Mouse (Mus musculus): ENCODE results near the gene Loxl3. TPM values are rescaled to one million over a fixed set of nuclear protein-coding genes. Genes with fewer than 3 reads are reported as not detected.

Gene Loxl3
- total RNA-seq, 2 experiments from 2014 or later, result 0.38 to 0.84 TPM

DNA sequence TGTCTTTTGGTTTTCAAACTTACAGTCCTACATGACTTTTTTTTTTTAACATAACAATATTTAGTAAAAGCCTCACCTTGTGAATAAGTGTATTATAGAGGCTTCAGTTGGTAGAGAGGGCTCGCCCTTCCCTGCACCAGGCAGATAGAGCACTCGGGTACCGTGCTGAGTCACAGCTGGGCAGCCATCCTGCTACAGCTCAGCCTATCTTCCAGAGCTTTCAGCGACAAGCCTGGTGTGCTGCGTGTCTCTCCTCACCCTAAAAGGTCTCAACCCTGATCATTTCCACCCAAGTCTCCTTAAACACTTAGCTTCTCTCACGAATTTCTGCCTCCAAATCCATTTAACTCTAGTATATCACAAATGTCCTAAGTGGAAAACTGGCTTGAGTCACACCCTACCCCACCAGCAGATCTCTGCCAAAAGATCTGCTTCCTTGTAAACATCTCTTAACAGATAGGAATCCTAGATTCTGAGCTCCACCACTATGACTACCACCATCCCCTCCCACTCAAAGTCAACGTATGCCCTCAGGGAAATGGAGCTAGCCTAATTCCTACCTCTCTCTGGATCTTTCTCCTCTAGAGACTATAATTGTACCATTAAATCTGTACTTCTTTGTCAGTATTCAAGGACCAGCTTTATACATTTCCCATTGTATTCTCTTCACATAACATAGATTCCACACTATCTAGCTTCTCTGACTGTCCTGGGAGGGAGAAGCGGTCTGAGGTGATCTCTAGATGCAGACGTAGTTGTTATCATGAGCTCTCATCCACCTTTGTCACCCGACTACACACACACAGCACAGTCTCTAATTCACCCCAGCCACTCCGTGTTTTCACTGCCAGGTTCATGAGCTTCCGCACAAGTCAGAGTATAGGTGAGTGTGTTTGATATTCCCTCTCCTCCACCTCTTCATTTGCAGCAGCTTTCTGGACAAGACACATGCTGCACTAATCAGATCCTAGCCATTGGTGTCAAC is 19.2 kb upstream of the Loxl3 start:
- ATAC-seq (replicated peaks; ENCODE audit: low FRiP score, poor library complexity, severe bottlenecking), result peak; percentile 82

DNA sequence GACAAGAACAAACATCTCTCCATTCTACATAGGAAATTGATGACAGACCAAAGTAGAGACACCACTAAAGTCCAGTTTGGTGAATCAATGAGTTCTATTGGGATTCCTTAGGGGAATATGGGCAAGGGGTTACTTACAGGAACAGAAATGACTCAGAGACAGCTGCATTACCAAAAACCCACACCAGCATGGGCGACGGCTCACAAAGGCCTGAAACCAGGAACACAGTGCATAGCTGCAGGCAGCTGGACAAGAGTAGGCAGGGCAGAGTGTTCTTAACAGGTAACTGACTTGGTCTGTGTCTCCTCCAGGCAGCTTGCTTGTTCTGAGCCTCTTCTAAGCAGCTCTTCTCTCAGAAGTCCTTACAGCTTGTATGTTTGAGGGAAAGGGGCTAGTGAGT is 18.2 kb upstream of the Loxl3 start:
- ATAC-seq (replicated peaks; ENCODE audit: low FRiP score, poor library complexity, severe bottlenecking), result no peak

DNA sequence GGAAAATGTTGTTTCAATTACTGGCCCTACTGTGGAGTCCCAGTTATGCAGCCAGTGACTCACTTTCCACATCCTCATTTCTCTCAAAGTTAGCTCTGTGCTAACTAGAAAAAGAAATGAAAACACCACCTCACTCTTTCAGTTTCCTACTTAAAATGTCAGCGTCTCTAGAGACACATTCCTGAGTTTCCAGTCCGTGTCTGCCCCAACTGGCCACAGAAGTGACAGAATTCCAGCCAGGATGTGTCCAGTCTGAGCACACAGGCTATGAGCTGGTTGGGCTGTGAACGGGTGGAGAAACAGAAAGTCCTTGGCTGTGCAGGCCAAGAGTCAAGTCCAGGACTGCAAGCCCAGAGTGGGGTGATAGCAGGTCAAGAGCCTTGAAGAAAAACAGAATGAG is 16.8 kb upstream of the Loxl3 start:
- ATAC-seq (replicated peaks; ENCODE audit: low FRiP score, poor library complexity, severe bottlenecking), result no peak

DNA sequence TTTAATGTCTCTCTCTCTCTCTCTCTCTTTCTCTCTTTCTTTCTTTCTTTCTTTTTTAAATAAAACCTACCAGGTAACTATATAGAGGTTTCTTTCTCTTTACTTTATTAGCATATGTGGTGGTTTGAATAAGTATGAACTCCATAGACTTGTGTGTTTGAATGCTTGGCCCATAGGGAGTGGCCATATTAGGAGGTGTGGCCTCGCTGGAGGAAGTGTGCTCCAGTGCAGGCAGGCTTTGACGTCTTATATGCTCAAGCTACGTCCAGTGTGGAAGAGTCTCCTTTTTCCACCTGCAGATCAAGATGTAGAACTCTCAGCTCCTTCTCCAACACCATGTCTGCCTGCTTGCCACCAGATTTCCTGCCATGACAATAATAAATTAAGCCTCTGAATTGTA is 14.9 kb upstream of the Loxl3 start:
- no peak for ATAC-seq (replicated peaks; ENCODE audit: low FRiP score, poor library complexity, severe bottlenecking)

DNA sequence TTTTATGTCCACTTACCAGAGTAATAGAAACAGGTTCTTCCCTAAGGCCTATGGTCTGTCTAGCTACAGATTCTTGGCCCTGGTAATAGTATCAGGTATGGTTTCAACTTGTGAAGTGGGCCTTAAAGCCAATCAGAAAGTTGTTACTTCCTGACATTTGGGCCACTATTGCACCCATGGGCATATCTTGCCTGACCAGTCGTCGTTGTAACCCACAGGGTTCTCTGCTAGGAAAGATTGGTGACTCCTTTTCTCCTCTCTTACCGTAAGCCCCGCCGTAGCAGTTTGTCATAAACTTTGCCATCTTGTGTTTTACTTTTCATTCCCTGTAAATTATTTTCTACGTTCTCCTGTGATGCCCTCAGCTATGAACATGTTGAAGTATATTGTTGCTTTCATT is 13.9 kb upstream of the Loxl3 start:
- ATAC-seq (replicated peaks; ENCODE audit: low FRiP score, poor library complexity, severe bottlenecking), result peak; percentile 64

DNA sequence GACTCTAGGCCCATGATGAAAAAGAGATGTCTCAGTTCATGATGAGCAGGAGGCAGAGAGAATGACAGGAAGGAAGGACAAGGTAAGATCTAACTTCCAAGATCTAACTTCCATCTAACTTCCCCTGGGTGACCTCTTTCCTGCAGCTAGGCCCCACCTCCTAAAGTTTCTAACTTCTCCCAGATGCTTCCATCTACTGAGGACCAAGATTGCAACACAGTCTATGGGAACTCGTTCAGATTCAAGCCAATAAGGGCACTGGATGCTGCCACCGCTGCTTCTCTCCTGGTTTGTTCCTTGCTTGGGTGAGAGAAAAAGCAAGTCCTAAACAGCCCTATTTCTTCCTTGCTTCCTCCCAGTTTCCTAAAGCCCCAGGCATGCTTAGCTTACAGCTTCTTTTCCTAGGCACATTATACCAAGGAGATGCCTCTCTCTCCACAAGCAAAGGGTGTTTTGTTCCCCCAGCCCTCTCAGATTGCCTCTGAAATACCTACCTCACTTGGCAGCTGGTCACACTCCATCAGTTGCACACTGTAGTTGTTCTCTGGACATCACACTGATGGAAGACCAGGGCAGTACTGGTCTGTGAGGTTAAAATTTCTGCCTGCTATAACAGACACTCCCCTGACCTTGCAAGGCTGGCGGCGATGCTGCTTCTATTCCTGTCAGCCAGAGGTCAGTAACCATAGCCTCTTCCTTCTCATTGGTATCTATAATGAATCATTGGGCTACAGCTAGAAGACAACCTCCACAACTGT is 13.0 kb upstream of the Loxl3 start:
- no peak for ATAC-seq (replicated peaks; ENCODE audit: low FRiP score, poor library complexity, severe bottlenecking)

DNA sequence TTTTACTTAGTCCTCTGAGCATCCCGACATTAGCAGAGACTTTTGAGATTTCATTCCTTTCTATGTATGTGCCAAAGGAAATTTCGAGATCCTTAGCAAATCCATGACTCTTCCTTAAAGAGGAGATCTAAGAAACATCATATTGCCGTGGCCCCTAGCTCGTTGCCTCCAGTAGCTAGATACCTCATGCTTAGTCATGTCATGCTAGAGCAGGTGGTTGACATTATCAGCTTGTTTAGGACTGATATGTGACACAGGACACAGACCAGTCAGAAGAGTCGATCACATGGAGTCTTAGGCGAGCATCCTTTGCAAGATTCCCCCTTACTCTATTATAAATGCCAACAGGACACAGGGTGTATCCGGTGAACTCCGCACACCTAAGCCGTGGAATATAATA is 11.0 kb upstream of the Loxl3 start:
- peak; percentile 53; the same call in 1 of the 2 replicates for ATAC-seq (replicated peaks; ENCODE audit: low FRiP score, poor library complexity, severe bottlenecking)

DNA sequence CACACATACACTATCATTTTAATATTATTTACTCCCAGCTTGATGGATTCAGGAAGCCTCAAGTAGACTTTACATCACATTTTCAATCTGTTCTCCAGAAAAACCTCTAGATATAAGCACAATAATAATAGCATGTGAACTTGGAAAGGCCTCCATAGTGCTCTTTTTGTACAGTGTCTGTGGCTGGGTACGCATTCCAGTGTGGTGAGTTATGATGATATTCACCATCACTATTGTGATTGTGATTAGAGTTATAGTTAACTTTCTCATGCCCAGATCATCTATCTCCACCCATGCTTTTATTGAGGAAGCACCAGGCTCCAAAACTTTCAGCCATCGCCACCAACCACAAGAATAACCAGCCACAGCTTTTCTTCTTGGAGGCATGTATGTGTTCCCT is 10.2 kb upstream of the Loxl3 start:
- ATAC-seq (replicated peaks; ENCODE audit: low FRiP score, poor library complexity, severe bottlenecking), result no peak

DNA sequence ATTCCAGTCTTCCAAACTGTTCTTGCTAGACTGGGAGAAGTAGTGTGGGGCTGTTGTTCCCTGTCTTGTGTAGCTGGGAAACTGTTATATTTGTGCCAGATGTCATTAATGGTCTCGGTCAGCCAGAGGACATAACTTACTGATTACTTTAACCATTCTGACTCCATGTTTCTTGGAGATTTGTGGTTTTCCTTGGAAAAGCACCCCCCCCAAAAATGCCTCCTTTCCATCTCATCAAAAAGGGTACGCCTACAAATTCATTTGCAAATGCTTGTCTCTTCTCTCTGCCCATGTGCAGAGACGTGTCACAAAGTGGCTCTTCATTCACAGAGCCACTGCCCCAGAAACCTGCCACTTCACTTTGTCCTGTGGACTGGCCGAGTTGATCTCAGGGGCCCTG is 9.6 kb upstream of the Loxl3 start:
- ATAC-seq (replicated peaks; ENCODE audit: low FRiP score, poor library complexity, severe bottlenecking), result no peak

DNA sequence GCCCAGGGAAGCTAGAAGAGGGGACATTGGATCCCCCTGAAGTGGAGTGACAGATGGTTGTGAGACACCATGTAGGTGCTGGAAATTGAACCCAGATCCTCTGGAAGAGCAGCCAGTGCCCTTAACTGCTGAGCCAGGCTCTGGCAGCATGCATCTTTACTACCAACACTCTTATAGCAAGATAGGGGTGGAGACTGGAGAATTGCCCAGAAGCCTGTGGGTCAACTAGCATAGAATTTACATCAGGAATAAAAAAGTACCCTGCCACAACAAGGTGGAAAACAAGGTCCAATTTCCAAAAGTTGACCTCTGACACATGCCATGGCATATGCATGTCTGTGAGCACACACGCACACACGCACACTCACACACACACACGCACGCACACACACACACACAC is 8.8 kb upstream of the Loxl3 start:
- no peak for ATAC-seq (replicated peaks; ENCODE audit: low FRiP score, poor library complexity, severe bottlenecking)

DNA sequence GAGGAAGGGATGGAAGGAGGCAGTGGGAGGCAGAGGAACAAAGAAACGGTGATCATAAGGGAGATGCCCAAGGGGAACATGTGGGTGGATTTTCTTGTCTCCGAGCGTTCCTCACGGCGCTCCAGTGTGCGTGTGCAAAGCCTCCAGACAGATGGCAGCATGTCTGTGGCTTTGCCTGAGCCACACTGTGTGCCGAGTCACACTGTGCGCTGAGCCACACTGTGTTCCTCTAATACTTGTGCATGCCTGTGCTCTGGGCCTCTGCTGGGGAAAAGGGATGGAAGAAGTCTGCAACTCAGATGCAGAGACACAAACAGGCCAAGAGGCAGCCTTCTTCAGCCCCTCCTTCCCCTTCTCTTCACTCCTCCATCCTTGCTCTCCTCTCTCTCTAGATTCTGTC is 6.7 kb upstream of the Loxl3 start:
- no peak for ATAC-seq (replicated peaks; ENCODE audit: low FRiP score, poor library complexity, severe bottlenecking)

DNA sequence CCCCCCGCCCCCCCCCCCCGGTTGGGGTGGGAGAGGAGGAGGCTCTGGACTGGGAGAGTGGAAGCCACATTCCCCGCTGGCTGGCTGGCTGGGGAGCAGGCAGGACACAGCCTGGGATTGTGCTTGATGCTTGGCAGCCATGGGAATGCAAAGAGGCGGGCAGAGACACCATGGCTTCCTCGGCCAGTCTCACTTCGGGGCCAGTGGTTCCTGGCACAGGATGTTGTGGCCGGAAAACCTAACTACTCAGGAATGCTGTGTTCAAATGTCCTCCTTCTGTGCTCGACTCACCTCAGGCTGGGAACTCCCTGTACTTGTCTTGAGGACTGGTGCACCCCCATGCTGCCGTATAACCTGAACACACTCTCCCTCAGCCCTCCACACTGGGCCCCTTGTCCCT is 6.3 kb upstream of the Loxl3 start:
- no peak for ATAC-seq (replicated peaks; ENCODE audit: low FRiP score, poor library complexity, severe bottlenecking)

DNA sequence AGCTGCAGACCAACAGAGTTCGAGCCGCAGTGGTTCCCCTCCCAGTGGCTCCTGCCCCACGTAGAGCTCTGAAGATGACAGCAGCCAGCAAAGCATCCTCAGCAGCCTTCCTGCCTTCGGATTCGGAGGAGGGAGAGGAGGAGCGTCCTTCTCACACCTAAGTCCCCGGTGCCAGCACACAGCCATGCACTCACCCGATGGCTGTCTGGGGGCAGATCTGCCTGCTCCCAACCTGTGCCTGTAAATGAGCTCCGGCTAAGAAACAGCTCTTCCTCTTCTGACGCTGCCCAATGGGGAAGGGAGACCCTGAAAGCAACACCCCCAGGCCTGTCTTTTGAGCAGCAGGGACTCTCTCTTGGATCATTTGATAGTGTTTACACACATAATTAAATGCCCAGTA is 4.2 kb upstream of the Loxl3 start:
- ATAC-seq (replicated peaks; ENCODE audit: low FRiP score, poor library complexity, severe bottlenecking), result no peak

DNA sequence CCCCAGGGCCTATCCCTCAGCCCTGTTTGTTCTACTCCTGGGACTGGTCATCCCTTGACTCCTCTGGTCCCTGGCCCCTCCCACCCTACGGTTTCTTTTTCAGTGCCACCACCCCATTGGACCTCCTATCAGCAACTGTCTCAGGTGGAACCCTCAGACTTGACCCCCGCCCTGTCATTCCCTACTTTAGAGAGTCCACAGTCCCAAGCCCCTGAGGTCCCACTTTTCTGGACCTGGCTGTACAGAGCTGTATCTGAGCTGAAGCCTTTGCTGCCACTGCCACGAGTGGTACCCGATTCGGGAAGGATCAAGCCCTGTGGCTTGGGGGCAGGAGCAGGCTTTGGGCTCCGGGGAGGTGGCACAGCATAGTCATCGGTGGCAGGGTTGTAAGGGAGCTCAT is 2.9 kb upstream of the Loxl3 start:
- no peak for ATAC-seq (replicated peaks; ENCODE audit: low FRiP score, poor library complexity, severe bottlenecking)

DNA sequence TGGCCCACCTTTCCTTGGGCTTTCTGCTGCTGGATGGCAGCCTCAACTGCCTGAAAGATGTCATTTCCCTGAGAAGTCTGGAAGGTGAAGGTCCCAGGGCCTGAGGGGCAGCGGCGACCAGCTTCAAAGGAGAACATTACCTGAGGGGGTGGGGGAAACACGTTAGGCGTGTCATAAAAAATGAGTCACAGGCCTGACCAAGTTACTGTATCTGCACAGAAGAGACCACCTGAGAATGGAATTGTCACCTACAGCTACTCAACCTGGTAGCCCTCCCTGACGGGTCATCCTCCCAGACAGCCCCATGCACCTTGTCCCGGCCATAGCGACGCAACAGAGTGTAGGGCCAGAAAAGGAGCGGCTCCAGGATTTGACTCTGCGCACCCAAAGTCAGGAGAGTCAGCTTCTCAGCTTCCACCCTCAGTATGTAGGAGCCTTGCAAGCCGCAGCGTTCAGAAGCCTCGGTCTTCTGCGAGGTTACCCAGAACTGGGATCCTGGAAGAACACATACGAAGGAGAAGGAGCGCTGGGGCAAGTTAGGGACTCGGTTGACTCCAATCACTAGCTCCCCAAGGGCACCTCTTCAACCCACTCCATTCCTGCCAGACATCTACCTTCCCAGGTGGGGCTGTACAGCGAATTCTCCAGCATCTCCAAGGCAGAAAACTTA is 1.9 kb upstream of the Loxl3 start:
- ATAC-seq (replicated peaks; ENCODE audit: low FRiP score, poor library complexity, severe bottlenecking), result no peak

DNA sequence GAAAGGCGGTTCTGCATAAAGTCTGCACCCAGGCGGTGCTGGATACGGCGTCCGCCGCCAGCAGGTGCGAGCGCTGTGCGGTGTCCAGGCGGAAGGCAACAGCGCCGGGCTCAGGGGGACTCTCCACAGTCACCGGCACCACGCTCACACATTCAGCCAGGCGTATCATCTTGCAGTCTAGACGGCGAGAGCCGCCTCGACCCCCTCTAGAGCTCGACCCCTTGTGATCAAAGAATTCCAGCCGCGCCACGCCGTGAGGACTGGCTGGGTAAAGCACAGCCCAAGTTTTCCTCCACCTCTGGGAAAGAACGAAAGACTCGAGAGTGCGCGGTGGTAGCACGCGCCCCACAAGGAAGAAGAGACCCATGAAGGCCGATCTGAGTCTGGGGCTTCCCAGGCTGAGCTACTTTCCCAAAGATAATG is 1.2 kb upstream of the Loxl3 start:
- ATAC-seq (replicated peaks; ENCODE audit: low FRiP score, poor library complexity, severe bottlenecking), result peak; percentile 77

DNA sequence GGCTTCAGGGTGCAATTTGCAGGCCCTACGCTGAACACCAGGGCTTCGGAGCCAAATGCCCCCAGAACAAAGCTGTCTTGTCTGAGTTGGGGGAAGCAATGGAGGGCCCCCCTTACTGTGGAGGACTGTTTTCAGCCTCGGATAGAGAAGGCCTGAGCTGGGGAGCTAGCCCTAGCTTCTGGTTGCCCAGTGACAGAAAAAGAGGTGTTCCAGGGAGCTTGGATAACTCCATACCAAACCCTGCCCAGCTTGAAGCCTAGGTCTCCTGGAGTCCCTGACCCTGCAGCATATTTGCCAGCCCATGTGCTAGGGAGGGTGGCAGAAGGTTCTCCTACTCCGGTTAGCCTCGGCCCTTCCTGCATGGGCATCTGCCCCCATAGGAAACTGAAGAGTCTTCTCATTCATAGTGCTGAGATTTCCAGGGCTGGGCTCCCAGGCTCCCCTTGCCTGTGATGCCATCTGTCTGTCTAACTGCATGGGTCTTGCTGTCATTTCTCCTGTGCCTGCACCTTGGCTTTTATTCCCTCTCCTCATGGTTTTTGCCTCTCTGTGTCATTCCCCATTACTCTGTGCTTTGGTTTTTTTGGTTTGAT is 586 bp downstream of the Loxl3 start:
- no peak for ATAC-seq (replicated peaks; ENCODE audit: low FRiP score, poor library complexity, severe bottlenecking)

DNA sequence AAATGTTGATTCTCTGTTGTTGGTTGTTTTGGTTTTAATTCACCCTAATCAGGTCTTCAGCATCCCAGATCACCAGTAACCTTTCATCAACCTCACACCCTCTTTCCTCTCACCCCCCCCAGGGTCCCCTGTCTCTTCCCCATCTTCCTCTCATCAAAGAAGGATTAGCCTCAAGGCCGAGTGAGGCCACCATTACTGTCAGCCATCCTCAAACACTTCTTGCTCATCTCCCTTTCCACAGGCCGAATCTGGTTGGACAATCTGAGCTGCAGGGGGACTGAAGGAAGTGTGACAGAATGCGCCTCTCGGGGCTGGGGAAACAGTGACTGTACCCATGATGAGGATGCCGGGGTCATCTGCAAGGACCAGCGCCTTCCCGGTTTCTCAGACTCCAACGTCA is 3.2 kb downstream of the Loxl3 start:
- no peak for ATAC-seq (replicated peaks; ENCODE audit: low FRiP score, poor library complexity, severe bottlenecking)

DNA sequence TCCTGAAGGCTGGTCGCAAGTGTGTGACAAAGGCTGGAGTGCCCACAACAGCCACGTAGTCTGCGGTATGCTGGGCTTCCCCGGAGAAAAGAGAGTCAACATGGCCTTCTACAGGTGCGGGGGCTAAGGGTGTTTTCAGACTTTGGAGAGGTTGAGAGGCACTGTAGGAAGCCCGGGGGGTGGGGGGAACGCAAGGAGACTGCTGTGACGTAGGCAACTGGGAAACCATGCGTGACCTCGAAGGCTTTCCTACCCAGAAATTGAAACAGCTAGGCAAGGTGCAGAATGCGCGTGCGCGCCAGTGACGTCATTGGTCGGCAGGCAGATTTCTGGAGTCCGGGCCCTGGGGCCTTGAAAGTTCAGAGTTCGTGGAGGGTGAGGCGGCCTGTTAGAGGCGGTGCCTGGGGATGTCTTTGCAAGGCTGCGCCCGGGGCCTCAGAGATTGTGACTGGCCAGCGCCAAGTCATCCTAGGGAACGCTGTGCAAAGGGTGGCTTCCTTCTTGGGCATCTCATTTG is 4.6 kb downstream of the Loxl3 start:
- peak; percentile 96 for ATAC-seq (replicated peaks; ENCODE audit: low FRiP score, poor library complexity, severe bottlenecking)

DNA sequence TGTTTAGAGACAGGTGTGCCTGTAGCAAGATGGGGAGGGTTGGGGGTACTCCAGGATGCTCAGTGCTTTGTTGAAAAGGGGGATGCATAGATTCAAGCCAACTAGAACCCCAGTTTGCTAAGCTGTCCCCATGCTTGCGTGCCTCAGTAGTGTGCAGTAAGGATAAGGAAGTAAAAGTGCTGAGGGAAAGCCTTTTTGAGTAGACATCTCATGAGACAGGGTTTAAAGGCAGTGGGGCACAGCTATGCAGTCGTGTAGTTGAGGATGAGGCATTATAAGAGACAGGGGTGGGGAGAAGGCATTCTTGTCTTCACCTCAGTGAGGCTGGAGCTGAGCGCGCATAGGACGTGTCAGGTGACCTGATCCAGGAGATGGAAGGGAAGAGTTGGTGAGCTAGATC is 6.6 kb downstream of the Loxl3 start:
- ATAC-seq (replicated peaks; ENCODE audit: low FRiP score, poor library complexity, severe bottlenecking), result no peak
